ENCODE assay signal across 20 mouse cellular contexts in the genomic region with DNA sequence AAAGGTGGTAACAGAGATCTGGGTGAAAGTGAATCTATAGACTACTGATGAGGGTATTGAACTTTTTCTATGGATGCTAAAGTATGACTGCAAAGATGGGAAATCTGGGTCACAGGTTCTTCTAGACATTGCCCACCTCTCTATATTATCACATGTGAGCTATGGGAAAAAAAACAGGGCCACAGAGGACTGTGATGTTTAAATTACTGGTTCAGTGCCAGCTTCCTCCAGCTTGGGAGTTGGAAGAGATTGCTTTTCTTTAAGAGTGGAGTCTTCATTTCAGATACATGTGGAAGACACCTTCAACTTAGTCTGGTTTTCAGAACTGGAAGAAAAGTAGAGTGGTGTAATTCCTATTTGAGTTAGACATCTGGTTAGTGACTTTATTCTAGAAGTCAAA. TPM values are rescaled to one million over a fixed set of nuclear protein-coding genes. Genes with fewer than 3 reads are reported as not detected.
DNase-seq lines count a peak whose midpoint lies in the region; ATAC-seq lines count a peak whose summit lies in the region.
"Had no signal": no experiment of that assay in that cellular context is flagged by ENCODE, and none has a peak within 500 bp of the region (broad histone marks: within the 10 kb centered on the region; RNA-seq: fewer than 3 reads in every experiment).

A gene (plus strand): TSS at position 301 of the 400 bp plus-strand sequence.

- H3K4me1 ChIP-seq in hindbrain, embryonic 14.5 days (replicated peaks; ENCODE audit: control insufficient read depth, insufficient read depth, low read length) = no peaks in the 10 kb centered on the region
- H3K4me1 ChIP-seq in hindbrain, embryonic 11.5 days (replicated peaks; ENCODE audit: control insufficient read depth, insufficient read depth, low read length) = no peaks in the 10 kb centered on the region

- no peaks in the 10 kb centered on the region for H3K36me3 ChIP-seq in hindbrain, embryonic 14.5 days (replicated peaks; ENCODE audit: control insufficient read depth, insufficient read depth)
- no peaks in the 10 kb centered on the region for H3K36me3 ChIP-seq in hindbrain, embryonic 11.5 days (ENCODE audit: control insufficient read depth, insufficient read depth, low read length)
- H3K36me3 ChIP-seq: G1E had no signal

- no peak within 1 kb of the TSS for H3K27ac ChIP-seq in hindbrain, embryonic 14.5 days
- no peak within 1 kb of the TSS for H3K27ac ChIP-seq in hindbrain, embryonic 11.5 days (ENCODE audit: low read depth, low read length)

- no peaks in the 10 kb centered on the region for H3K27me3 ChIP-seq in hindbrain, embryonic 14.5 days (ENCODE audit: control insufficient read depth, insufficient read depth, low read length)
- H3K27me3 ChIP-seq in hindbrain, embryonic 11.5 days (ENCODE audit: control insufficient read depth, insufficient read depth, low read length) = no peaks in the 10 kb centered on the region
- H3K27me3 ChIP-seq: CH12.LX, Patski had no signal

- no peak within 1 kb of the TSS for H3K4me3 ChIP-seq in hindbrain, embryonic 14.5 days (replicated peaks; ENCODE audit: low read length)
- H3K4me3 ChIP-seq in hindbrain, embryonic 11.5 days (ENCODE audit: low read depth, low read length) = no peak within 1 kb of the TSS

- no peak within 1 kb of the TSS for H3K9ac ChIP-seq in hindbrain, embryonic 14.5 days
- no peak within 1 kb of the TSS for H3K9ac ChIP-seq in hindbrain, embryonic 11.5 days (ENCODE audit: low read depth, low read length)

- no peak for ATAC-seq in hindbrain, embryonic 14.5 days (ENCODE audit: low FRiP score)
- ATAC-seq in hindbrain, embryonic 11.5 days (ENCODE audit: low FRiP score) = no peak
- ATAC-seq: activated CD4-positive, CD25-positive, alpha-beta regulatory T cell, adult 4 months; CD4-positive, CD25-positive, alpha-beta regulatory T cell, adult 4 months; Patski had no signal

- H3K9me3 ChIP-seq in hindbrain, embryonic 14.5 days (ENCODE audit: control insufficient read depth, low read length) = no peaks in the 10 kb centered on the region
- no peaks in the 10 kb centered on the region for H3K9me3 ChIP-seq in hindbrain, embryonic 11.5 days (ENCODE audit: control insufficient read depth, low read length)

- H3K4me2 ChIP-seq in hindbrain, embryonic 14.5 days (replicated peaks) = no peak within 1 kb of the TSS
- no peak within 1 kb of the TSS for H3K4me2 ChIP-seq in hindbrain, embryonic 11.5 days (replicated peaks; ENCODE audit: low read depth, low read length)

- DNase-seq in hindbrain, embryonic 14.5 days (ENCODE audit: low spot score) = peak; percentile 2
- no peak for DNase-seq in hindbrain, embryonic 11.5 days (ENCODE audit: low spot score)
- DNase-seq: adrenal gland, adult 2 months; adrenal gland, adult 8-10 months; adrenal gland, postnatal 10 days; adrenal gland, postnatal 14 days; adrenal gland, postnatal 25 days; adrenal gland, postnatal 36 days; B cell, adult 2 months; cerebellum, adult 11 months; cerebellum, adult 11-12 months; cerebellum, adult 18-20 months; cerebellum, adult 2 months had no signal

RNA-seq across cellular contexts. Expression of the gene that starts here (rescaled TPM):
- polyA plus RNA-seq in hindbrain, embryonic 14.5 days (2014; fragmentation: Nextera tagmentation; extraction: Ambion mirVana) = not detected in 2 replicates
- polyA plus RNA-seq in hindbrain, embryonic 11.5 days (2014; fragmentation: Nextera tagmentation; extraction: Ambion mirVana) = not detected in 2 replicates
- polyA plus RNA-seq: activated CD4-positive, CD25-positive, alpha-beta regulatory T cell, adult 4 months; adrenal gland, adult 2 months; brain, embryonic 14.5 days; C2C12; CD4-positive, CD25-positive, alpha-beta regulatory T cell, adult 4 months; cerebellum, adult 2 months; G1E had no signal

Comparison
In these comparisons a context has a peak if more than half of its experiments do, and no peak if none do; other contexts are left out.
1. Peak in DNase-seq in hindbrain, embryonic 14.5 days; RNA of the gene not detected or under 1 TPM.